Mouse (Mus musculus): ENCODE data around the gene St3gal2. TPM values are rescaled to one million over a fixed set of nuclear protein-coding genes. Genes with fewer than 3 reads are reported as not detected.
A peak's percentile ranks its signal among the peaks of the same experiment; 100 is the strongest.

Gene St3gal2
- polyA plus RNA-seq, 1 experiment from 2014 or later: 11.6 TPM

DNA sequence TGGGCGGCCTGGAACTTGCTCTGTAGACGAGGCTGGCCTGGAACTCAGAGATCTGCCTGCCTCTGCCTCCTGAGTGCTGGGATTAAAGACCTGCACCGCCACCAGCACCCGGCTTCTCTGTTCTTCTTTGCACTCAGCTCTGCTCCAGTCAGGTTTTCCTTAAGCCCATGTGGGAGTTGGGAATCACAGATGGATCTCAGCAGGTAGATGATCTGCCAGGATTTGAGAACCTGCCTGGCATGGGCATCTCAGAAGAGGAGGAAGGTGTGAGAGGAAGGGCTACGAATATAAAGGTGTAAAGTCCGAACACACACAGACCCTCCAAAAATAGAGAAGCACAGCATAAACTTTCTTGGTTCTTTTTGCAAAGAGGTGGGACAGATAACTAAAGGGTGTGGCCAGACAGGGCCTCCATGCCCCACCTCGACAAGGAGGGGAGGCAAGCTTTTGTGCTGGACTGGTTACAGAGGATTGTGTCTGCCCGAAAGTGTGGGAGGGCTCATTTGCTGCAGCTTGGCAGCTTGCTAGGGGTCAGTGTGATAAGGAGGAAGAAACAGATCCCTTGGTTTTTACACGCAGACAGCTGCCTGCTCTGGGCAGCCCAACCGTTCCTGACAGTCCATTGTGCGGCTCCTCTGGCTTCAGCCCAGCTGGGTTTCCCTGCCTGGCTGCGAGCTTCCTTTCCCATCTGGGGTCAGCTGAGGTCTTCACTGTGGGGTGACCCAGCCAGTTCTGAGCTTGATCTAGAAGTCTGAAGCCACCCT, 11.6 kb downstream of the St3gal2 start:
- Histone ChIP-seq H3K27me3 (replicated peaks; ENCODE audit: control insufficient read depth, insufficient read depth, low read length) (no peaks in the 10 kb centered on the region), H3K4me1 (replicated peaks; ENCODE audit: control insufficient read depth, insufficient read depth, low read length) (0 out of 2 replicates have a peak, but pooled peaks cover 5% of the 10 kb centered on the region), H3K4me2 (ENCODE audit: low read length) (no peak overlapping the region), H3K4me3 (ENCODE audit: low read depth, low read length) (no peak overlapping the region), H3K9ac (ENCODE audit: low read length) (no peak overlapping the region), H3K36me3 (ENCODE audit: control insufficient read depth, insufficient read depth, low read length) (no peaks in the 10 kb centered on the region), H3K27ac (ENCODE audit: low read depth) (no peak overlapping the region), H3K9me3 (ENCODE audit: control insufficient read depth, low read length) (no peaks in the 10 kb centered on the region)
- ATAC-seq (replicated peaks; ENCODE audit: low FRiP score, low TSS enrichment, low read depth) (0 out of 2 replicates have a peak, but pooled peaks have one; percentile 53), DNase-seq (ENCODE audit: low spot score) (no peak)
- 57% methylated on average over 12 of the region's 12 CpGs for WGBS

DNA sequence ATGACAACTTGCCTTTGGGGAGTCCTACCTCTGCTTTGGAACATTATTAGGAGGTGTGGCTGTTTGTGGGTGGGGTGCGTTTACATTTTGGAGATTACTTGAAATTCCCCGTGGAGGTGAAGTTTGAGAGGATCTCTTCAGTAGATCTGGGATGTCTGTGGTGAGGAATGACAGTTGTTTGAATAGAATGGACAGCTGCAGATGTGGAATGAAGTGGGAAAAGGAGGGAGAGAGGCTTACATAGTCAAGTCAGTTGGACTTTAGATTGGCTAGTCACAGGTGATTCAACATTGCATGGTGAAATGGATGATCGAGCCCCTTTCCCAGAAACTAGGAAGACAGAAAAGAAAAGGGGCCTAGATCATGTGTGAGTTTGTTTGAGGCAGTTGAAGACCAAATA, 12.7 kb downstream of the St3gal2 start:
- ATAC-seq (replicated peaks; ENCODE audit: low FRiP score, low TSS enrichment, low read depth): no peak
- H3K27me3 ChIP-seq (replicated peaks; ENCODE audit: control insufficient read depth, insufficient read depth, low read length): no peaks in the 10 kb centered on the region
- H3K27ac ChIP-seq (ENCODE audit: low read depth): no peak overlapping the region
- WGBS: 69% methylated on average over 3 of the region's 3 CpGs
- H3K4me1 ChIP-seq (replicated peaks; ENCODE audit: control insufficient read depth, insufficient read depth, low read length): no peaks in the 10 kb centered on the region
- H3K4me3 ChIP-seq (ENCODE audit: low read depth, low read length): no peak overlapping the region
- no peak overlapping the region for H3K9ac ChIP-seq (ENCODE audit: low read length)
- no peaks in the 10 kb centered on the region for H3K9me3 ChIP-seq (ENCODE audit: control insufficient read depth, low read length)
- no peak for DNase-seq (ENCODE audit: low spot score)
- H3K36me3 ChIP-seq (ENCODE audit: control insufficient read depth, insufficient read depth, low read length): no peaks in the 10 kb centered on the region
- no peak overlapping the region for H3K4me2 ChIP-seq (ENCODE audit: low read length)

DNA sequence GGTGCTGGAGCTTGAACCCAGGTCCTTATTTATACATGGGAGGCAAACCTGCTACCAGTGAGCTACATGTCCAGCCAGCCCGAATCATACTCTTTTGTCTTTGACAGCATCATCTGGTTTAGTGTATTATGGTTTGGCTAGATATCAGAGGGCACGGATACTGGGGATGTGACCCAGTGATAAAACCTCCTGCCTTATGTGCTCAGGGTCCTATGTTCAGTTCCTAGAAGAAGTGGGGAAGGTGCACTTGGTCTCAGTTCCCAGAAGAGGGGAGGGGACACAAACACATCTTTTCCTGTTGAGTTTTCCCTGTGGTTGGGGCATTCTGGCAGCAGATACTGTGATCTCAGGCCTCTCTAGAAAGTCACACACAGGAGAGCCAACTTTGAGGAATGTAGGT, 13.6 kb downstream of the St3gal2 start:
- Histone ChIP-seq H3K9me3 (ENCODE audit: control insufficient read depth, low read length) (no peaks in the 10 kb centered on the region), H3K4me1 (replicated peaks; ENCODE audit: control insufficient read depth, insufficient read depth, low read length) (no peaks in the 10 kb centered on the region), H3K9ac (ENCODE audit: low read length) (no peak overlapping the region), H3K27ac (ENCODE audit: low read depth) (no peak overlapping the region), H3K36me3 (ENCODE audit: control insufficient read depth, insufficient read depth, low read length) (no peaks in the 10 kb centered on the region), H3K4me3 (ENCODE audit: low read depth, low read length) (no peak overlapping the region), H3K27me3 (replicated peaks; ENCODE audit: control insufficient read depth, insufficient read depth, low read length) (no peaks in the 10 kb centered on the region), H3K4me2 (ENCODE audit: low read length) (no peak overlapping the region)
- no peak for DNase-seq (ENCODE audit: low spot score)
- no peak for ATAC-seq (replicated peaks; ENCODE audit: low FRiP score, low TSS enrichment, low read depth)
- WGBS: 88% methylated on average over 2 of the region's 2 CpGs

DNA sequence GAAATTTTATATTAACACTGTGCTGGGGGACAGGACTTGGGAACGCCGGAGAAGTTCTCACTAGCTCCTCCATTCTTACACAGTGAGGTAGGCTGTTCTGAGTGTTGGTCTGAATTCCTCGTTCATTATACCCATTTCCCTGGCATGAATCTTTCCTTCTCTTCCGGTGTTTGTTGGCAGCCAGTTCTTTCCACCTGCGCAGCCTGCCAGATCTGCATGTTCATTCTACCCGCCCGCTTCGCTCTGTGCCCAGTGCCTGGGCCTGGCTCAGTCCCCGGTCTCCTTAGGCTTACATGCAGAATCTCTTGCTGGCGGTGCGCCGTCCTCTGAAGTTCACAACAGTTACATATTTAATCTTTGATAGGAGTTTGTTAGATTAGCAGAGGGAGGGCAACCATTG, 16.5 kb downstream of the St3gal2 start:
- H3K4me1 ChIP-seq (replicated peaks; ENCODE audit: control insufficient read depth, insufficient read depth, low read length): no peaks in the 10 kb centered on the region; the same call in 1 of the 2 replicates
- no peak for DNase-seq (ENCODE audit: low spot score)
- H3K27ac ChIP-seq (ENCODE audit: low read depth): no peak overlapping the region
- no peak overlapping the region for H3K9ac ChIP-seq (ENCODE audit: low read length)
- H3K36me3 ChIP-seq (ENCODE audit: control insufficient read depth, insufficient read depth, low read length): no peaks in the 10 kb centered on the region
- no peaks in the 10 kb centered on the region for H3K9me3 ChIP-seq (ENCODE audit: control insufficient read depth, low read length)
- no peak overlapping the region for H3K4me2 ChIP-seq (ENCODE audit: low read length)
- ATAC-seq (replicated peaks; ENCODE audit: low FRiP score, low TSS enrichment, low read depth): no peak
- no peaks in the 10 kb centered on the region for H3K27me3 ChIP-seq (replicated peaks; ENCODE audit: control insufficient read depth, insufficient read depth, low read length)
- WGBS: 95% methylated on average over 12 of the region's 12 CpGs
- no peak overlapping the region for H3K4me3 ChIP-seq (ENCODE audit: low read depth, low read length)

DNA sequence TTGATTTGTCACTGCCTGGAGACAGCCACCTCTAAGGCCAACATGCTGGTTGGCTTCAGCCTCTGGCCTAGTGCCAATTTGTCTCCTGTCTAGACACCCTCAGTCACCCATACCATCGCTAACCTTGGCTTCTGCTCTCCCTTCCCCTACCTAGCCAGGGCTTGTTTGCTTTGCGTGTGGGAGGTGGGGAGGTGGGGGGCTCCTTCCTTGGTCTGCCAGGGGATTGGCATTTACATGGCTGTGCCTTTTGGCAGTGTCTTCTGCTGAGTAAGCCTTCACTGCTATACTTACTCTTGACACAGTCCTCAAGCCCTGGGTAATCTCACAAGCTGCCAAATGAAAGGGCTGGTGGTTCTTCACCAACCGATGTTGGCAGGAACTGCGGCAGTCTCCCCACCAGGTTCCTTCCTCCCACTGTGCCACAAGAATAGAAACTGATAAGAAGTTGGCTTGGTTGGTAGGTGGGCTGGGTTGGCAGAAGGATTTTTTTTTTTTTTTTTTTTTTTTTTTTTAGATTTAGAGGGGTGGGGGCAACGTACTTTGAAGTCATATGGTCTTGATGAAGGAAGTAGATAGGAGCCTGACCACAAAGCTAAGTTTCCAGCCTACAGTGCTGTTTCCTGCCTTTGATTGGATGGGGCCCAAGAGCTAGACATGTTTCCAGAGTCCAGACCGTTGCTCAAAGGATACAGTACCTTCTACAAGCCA, 19.3 kb downstream of the St3gal2 start:
- Histone ChIP-seq H3K27ac (ENCODE audit: low read depth) (no peak overlapping the region), H3K9me3 (ENCODE audit: control insufficient read depth, low read length) (no peaks in the 10 kb centered on the region), H3K4me3 (ENCODE audit: low read depth, low read length) (no peak overlapping the region), H3K36me3 (ENCODE audit: control insufficient read depth, insufficient read depth, low read length) (no peaks in the 10 kb centered on the region), H3K9ac (ENCODE audit: low read length) (no peak overlapping the region), H3K27me3 (replicated peaks; ENCODE audit: control insufficient read depth, insufficient read depth, low read length) (no peaks in the 10 kb centered on the region), H3K4me1 (replicated peaks; ENCODE audit: control insufficient read depth, insufficient read depth, low read length) (no peaks in the 10 kb centered on the region; the same call in 1 of the 2 replicates), H3K4me2 (ENCODE audit: low read length) (no peak overlapping the region)
- ATAC-seq (replicated peaks; ENCODE audit: low FRiP score, low TSS enrichment, low read depth) (0 out of 2 replicates have a peak, but pooled peaks have one; percentile 15), DNase-seq (ENCODE audit: low spot score) (no peak)
- 74% methylated on average over 6 of the region's 6 CpGs for WGBS

DNA sequence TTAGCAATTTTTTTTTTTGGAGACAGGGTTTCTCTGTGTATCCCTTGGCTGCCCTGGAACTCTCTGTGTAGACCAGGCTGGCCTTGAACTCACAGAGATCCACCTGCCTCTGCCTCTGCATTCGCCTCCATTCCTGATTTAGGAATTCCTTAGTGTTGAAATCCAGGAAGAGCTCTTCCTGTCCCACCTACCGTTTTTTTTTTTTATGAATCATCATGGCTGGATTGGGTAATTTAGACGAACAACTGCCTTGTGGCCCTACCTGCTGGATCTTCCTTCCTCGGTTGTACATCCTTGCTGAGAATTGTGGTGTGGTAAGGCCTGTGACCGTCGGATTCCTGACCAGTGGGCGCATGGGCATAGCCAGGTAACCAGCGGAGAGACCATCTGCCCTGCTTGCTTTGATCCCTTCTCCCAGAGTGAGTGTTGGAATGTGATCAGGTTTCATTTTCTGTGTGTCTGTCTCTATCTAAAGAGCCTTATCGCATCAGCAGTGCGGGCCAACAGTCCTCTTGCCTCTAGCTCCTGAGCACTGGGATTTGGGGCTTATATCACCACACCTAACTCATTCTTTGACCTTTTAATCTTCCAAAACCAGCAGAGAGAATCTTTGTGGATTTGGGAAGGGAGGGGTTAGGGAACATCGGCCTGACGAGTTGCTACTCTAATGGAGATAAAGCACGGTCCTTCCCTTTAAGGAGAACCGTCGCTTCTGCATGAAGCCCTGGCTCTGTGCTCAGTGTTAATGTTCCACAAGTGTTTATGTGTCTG, 21.1 kb downstream of the St3gal2 start:
- H3K4me2 ChIP-seq (ENCODE audit: low read length): no peak overlapping the region
- DNase-seq (ENCODE audit: low spot score) (no peak), ATAC-seq (replicated peaks; ENCODE audit: low FRiP score, low TSS enrichment, low read depth) (no peak)

DNA sequence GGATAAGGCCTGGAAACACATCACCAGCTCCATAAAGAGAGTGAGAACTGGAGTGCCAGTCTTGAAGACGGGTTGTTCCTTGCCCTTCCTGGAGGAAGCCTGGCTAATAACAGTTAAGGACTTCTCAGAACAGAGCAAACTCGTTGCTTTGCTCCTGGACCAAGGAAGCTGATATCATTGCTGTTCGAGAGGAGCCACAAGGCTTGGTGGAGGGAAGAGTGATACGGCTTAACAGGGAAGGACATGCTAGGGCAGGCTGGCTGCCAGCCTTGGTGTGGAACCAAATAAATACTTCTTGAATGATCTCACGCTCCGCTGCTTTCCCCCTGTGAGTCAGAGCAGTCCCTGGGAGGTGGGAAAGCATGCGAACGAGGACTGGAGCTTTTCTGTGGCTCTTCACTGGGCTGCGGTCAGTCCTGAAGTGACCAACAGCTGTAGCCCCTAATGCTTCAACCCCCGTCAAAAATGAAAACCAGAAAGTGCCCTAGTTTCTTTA, 21.8 kb downstream of the St3gal2 start:
- Histone ChIP-seq H3K36me3 (ENCODE audit: control insufficient read depth, insufficient read depth, low read length) (no peaks in the 10 kb centered on the region), H3K4me1 (replicated peaks; ENCODE audit: control insufficient read depth, insufficient read depth, low read length) (no peaks in the 10 kb centered on the region; the same call in 1 of the 2 replicates), H3K9ac (ENCODE audit: low read length) (no peak overlapping the region), H3K9me3 (ENCODE audit: control insufficient read depth, low read length) (no peaks in the 10 kb centered on the region), H3K27me3 (replicated peaks; ENCODE audit: control insufficient read depth, insufficient read depth, low read length) (no peaks in the 10 kb centered on the region), H3K4me2 (ENCODE audit: low read length) (no peak overlapping the region), H3K27ac (ENCODE audit: low read depth) (peak overlapping the region; percentile 51), H3K4me3 (ENCODE audit: low read depth, low read length) (no peak overlapping the region)
- ATAC-seq (replicated peaks; ENCODE audit: low FRiP score, low TSS enrichment, low read depth) (no peak), DNase-seq (ENCODE audit: low spot score) (no peak)
- 60% methylated on average over 10 of the region's 10 CpGs for WGBS

More for the DNA sequence above, 21.1 kb downstream of the St3gal2 start:
- 78% methylated on average over 15 of the region's 15 CpGs for WGBS
- Histone ChIP-seq H3K36me3 (ENCODE audit: control insufficient read depth, insufficient read depth, low read length) (no peaks in the 10 kb centered on the region), H3K27ac (ENCODE audit: low read depth) (peak overlapping the region; percentile 51), H3K27me3 (replicated peaks; ENCODE audit: control insufficient read depth, insufficient read depth, low read length) (no peaks in the 10 kb centered on the region), H3K9me3 (ENCODE audit: control insufficient read depth, low read length) (no peaks in the 10 kb centered on the region), H3K4me3 (ENCODE audit: low read depth, low read length) (no peak overlapping the region), H3K9ac (ENCODE audit: low read length) (no peak overlapping the region), H3K4me1 (replicated peaks; ENCODE audit: control insufficient read depth, insufficient read depth, low read length) (no peaks in the 10 kb centered on the region; the same call in 1 of the 2 replicates)

DNA sequence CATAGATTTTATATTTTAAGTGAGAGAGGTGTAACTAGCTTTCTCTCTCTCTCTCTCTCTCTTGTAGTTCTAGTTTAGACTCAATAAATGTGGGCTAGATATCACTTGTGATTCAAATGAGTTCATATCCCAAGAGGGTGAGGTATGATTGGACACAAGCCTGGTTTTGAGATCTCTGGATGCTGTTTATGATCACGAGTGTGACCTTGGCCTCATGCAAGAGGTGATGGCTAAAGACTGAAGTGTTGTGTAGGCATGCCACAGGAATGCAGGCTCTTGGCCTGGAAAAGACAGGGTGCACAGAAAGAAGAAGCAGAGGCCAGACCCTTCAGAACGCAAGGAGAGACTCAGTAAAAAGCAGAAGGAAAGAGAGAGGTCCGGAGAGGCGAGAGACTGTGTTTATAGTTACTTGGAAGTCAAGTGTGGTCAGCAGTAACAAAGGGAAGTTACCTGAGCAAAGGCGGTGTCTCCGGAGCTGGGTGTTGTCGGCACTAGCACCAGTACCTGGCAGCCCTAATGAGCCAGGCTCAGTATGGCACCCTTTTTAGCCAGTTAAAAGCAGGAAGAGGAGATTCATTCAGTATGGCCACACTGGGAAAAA, 24.7 kb downstream of the St3gal2 start:
- WGBS: 79% methylated on average over 7 of the region's 7 CpGs
- H3K4me3 ChIP-seq (ENCODE audit: low read depth, low read length): no peak overlapping the region
- no peak overlapping the region for H3K4me2 ChIP-seq (ENCODE audit: low read length)
- ATAC-seq (replicated peaks; ENCODE audit: low FRiP score, low TSS enrichment, low read depth) (no peak), DNase-seq (ENCODE audit: low spot score) (no peak)
- H3K36me3 ChIP-seq (ENCODE audit: control insufficient read depth, insufficient read depth, low read length): no peaks in the 10 kb centered on the region
- H3K9ac ChIP-seq (ENCODE audit: low read length): no peak overlapping the region
- no peaks in the 10 kb centered on the region; the same call in 1 of the 2 replicates for H3K4me1 ChIP-seq (replicated peaks; ENCODE audit: control insufficient read depth, insufficient read depth, low read length)
- no peaks in the 10 kb centered on the region for H3K9me3 ChIP-seq (ENCODE audit: control insufficient read depth, low read length)
- no peaks in the 10 kb centered on the region for H3K27me3 ChIP-seq (replicated peaks; ENCODE audit: control insufficient read depth, insufficient read depth, low read length)
- H3K27ac ChIP-seq (ENCODE audit: low read depth): no peak overlapping the region

Data from intestine, embryonic 14.5 days (tissue).